Mouse (Mus musculus): ENCODE results near the gene Sdhc.

Gene Sdhc

GRCm38 (mm10) chr1:171169913-171170312 is 19.5 kb upstream of the Sdhc start:
- CTCF ChIA-PET: no interaction called here

- CTCF ChIA-PET: no interaction called here
These were observed 18.5 kb upstream of the Sdhc start for GRCm38 (mm10) chr1:171168906-171169305.

- CTCF ChIA-PET: no interaction called here
These were observed 15.4 kb upstream of the Sdhc start for GRCm38 (mm10) chr1:171165629-171166345.

GRCm38 (mm10) chr1:171164258-171164657 is 13.9 kb upstream of the Sdhc start:
- CTCF ChIA-PET: no interaction called here

- CTCF ChIA-PET: interaction anchor here (1.3 kb wide), 1 partner anchor 33 kb away, joined by 3 read pairs; the partner anchor contains the start of gene Pcp4l1
These were observed 12.1 kb upstream of the Sdhc start for GRCm38 (mm10) chr1:171162526-171162925.

GRCm38 (mm10) chr1:171159485-171159975 is 9.1 kb upstream of the Sdhc start:
- CTCF ChIA-PET: no interaction called here

GRCm38 (mm10) chr1:171157965-171158364 is 7.6 kb upstream of the Sdhc start:
- CTCF ChIA-PET: no interaction called here

- CTCF ChIA-PET: interaction anchor here (0.7 kb wide), 1 partner anchor 553 kb away, joined by 7 read pairs; no protein-coding TSS in a partner anchor
These were observed 6.2 kb upstream of the Sdhc start for GRCm38 (mm10) chr1:171156644-171157043.

GRCm38 (mm10) chr1:171151966-171152365 is 1.6 kb upstream of the Sdhc start:
- CTCF ChIA-PET: interaction anchor here (1.2 kb wide), 1 partner anchor 9 kb away, joined by 3 read pairs; no protein-coding TSS in a partner anchor

- CTCF ChIA-PET: interaction anchor here (1.2 kb wide), 1 partner anchor 10 kb away, joined by 3 read pairs; no protein-coding TSS in a partner anchor
These were observed 512 bp upstream of the Sdhc start for GRCm38 (mm10) chr1:171150838-171151391.

- CTCF ChIA-PET: interaction anchor here (0.6 kb wide), 1 partner anchor 41 kb away, joined by 3 read pairs; no protein-coding TSS in a partner anchor
These were observed 7.4 kb downstream of the Sdhc start for GRCm38 (mm10) chr1:171142981-171143380.

- CTCF ChIA-PET: interaction anchor here (0.6 kb wide), 1 partner anchor 165 kb away, joined by 6 read pairs; no protein-coding TSS in a partner anchor
These were observed 12.8 kb downstream of the Sdhc start for GRCm38 (mm10) chr1:171137486-171138155.

- CTCF ChIA-PET: no interaction called here
These were observed 14.8 kb downstream of the Sdhc start for GRCm38 (mm10) chr1:171135600-171135999.

- CTCF ChIA-PET: interaction anchor here (0.7 kb wide), 1 partner anchor 11 kb away, joined by 3 read pairs; no protein-coding TSS in a partner anchor
These were observed 19.4 kb downstream of the Sdhc start for GRCm38 (mm10) chr1:171130971-171131370.

- CTCF ChIA-PET: no interaction called here
These were observed 21.2 kb downstream of the Sdhc start for GRCm38 (mm10) chr1:171129251-171129650.

- CTCF ChIA-PET: no interaction called here
These were observed 26.0 kb downstream of the Sdhc start for GRCm38 (mm10) chr1:171124398-171124797.

GRCm38 (mm10) chr1:171122932-171123331 is 27.5 kb downstream of the Sdhc start:
- CTCF ChIA-PET: interaction anchor here (0.6 kb wide), 1 partner anchor 22 kb away, joined by 14 read pairs; no protein-coding TSS in a partner anchor

- CTCF ChIA-PET: no interaction called here
These were observed 28.6 kb downstream of the Sdhc start for GRCm38 (mm10) chr1:171121839-171122238.

- CTCF ChIA-PET: interaction anchor here (0.5 kb wide), 1 partner anchor 88 kb away, joined by 18 read pairs; no protein-coding TSS in a partner anchor
These were observed 29.5 kb downstream of the Sdhc start for GRCm38 (mm10) chr1:171120893-171121292.

GRCm38 (mm10) chr1:171119405-171119804 is 31.0 kb downstream of the Sdhc start:
- CTCF ChIA-PET: interaction anchor here (1.0 kb wide), 1 partner anchor 17 kb away, joined by 5 read pairs; no protein-coding TSS in a partner anchor

GRCm38 (mm10) chr1:171118996-171119395 is 31.4 kb downstream of the Sdhc start:
- CTCF ChIA-PET: interaction anchor here (1.0 kb wide), 1 partner anchor 17 kb away, joined by 5 read pairs; no protein-coding TSS in a partner anchor

- CTCF ChIA-PET: interaction anchor here (1.0 kb wide), 1 partner anchor 16 kb away, joined by 5 read pairs; no protein-coding TSS in a partner anchor
These were observed 32.1 kb downstream of the Sdhc start for GRCm38 (mm10) chr1:171118269-171118684.
